Mouse (Mus musculus) heart, adult 2 months (tissue): ENCODE data around the gene Cd300ld2.

Experiments
- CTCF ChIP-seq: fragments of 200-600 bp; IDR thresholded peaks from 2 replicates; pipeline ENCODE4 v1.8.1; 2022; ENCODE audit warnings: antibody characterized with exemption, mild to moderate bottlenecking, moderate library complexity
- POLR2A ChIP-seq: fragments of 200-500 bp; IDR thresholded peaks from 2 replicates; pipeline ENCODE4 v1.6.1; 2011; ENCODE audit warnings: mild to moderate bottlenecking, low read depth, low read length, control low read depth; ENCODE audit not compliant: insufficient read depth

DNA sequence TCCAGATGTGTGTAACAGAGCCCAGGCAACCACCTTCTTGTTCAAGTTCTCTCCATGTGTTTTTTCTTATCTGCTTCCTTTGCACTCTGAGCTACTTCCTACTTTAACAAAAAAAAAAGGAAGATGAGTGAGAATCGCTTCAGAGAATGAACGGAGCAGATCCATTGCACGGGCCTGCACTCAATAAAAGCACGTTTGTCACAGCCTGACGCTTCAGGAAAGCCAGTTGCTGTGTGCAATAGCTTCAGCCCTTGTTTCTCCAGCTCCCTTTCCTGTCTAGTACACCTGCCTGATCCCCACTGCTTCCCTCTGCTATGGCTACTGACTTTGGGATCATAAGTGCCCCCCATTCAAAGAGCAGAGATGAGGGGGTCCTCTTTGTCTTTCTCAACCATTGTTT lies 46.1 kb upstream of the Cd300ld2 start, which contains the start of gene Cd300e:
- TF ChIP-seq POLR2A (no peak), CTCF (no peak)
